Mouse (Mus musculus) ES-CJ7 (cell line): Measurements from ENCODE around the gene Fam50b.

ENCODE experiments used
- DNase-seq: peaks from one replicate; pipeline ENCODE4 v3.0.0; 2011; ENCODE audit warnings: low read depth, low spot score

The Fam50b gene

GRCm38 (mm10) chr13:34738699-34738973, 4.0 kb downstream of the Fam50b start:
- DNase-seq, result no peak

GRCm38 (mm10) chr13:34739071-34739470, 4.4 kb downstream of the Fam50b start:
- no peak for DNase-seq

GRCm38 (mm10) chr13:34741254-34741653, 6.6 kb downstream of the Fam50b start:
- DNase-seq, result peak; percentile 67

GRCm38 (mm10) chr13:34741813-34742568, 7.3 kb downstream of the Fam50b start:
- peak; percentile 42 for DNase-seq

- DNase-seq, result no peak
Observed at GRCm38 (mm10) chr13:34746811-34747210, 12.2 kb downstream of the Fam50b start.

GRCm38 (mm10) chr13:34748530-34748929, 13.9 kb downstream of the Fam50b start:
- peak; percentile 21 for DNase-seq

- DNase-seq, result no peak
Observed at GRCm38 (mm10) chr13:34759202-34759601, 24.6 kb downstream of the Fam50b start.

- no peak for DNase-seq
Observed at GRCm38 (mm10) chr13:34760518-34761287, 26.1 kb downstream of the Fam50b start.

- DNase-seq, result no peak
Observed at GRCm38 (mm10) chr13:34762136-34762535, 27.5 kb downstream of the Fam50b start.

- DNase-seq, result no peak
Observed at GRCm38 (mm10) chr13:34762865-34763264, 28.2 kb downstream of the Fam50b start.

- DNase-seq, result no peak
Observed at GRCm38 (mm10) chr13:34765269-34765668, 30.6 kb downstream of the Fam50b start.

GRCm38 (mm10) chr13:34766572-34766971, 31.9 kb downstream of the Fam50b start:
- DNase-seq, result no peak

- no peak for DNase-seq
Observed at GRCm38 (mm10) chr13:34767527-34768292, 33.1 kb downstream of the Fam50b start.

GRCm38 (mm10) chr13:34776767-34777166, 42.1 kb downstream of the Fam50b start:
- no peak for DNase-seq

GRCm38 (mm10) chr13:34780856-34781610, 46.4 kb downstream of the Fam50b start:
- no peak for DNase-seq

- no peak for DNase-seq
Observed at GRCm38 (mm10) chr13:34781611-34782009, 47.0 kb downstream of the Fam50b start.

GRCm38 (mm10) chr13:34784818-34785217, 50.2 kb downstream of the Fam50b start:
- no peak for DNase-seq

- no peak for DNase-seq
Observed at GRCm38 (mm10) chr13:34786634-34787033, 52.0 kb downstream of the Fam50b start.

- no peak for DNase-seq
Observed at GRCm38 (mm10) chr13:34787546-34787945, 52.9 kb downstream of the Fam50b start.

GRCm38 (mm10) chr13:34789176-34789818, 54.6 kb downstream of the Fam50b start:
- DNase-seq, result no peak

- DNase-seq, result no peak
Observed at GRCm38 (mm10) chr13:34793066-34793465, 58.4 kb downstream of the Fam50b start.
